In genomic region chr13:51638958-51639357, GRCm38 (mm10) we compare ENCODE assay signal across 17 mouse cellular contexts. TPM values are rescaled to one million over a fixed set of nuclear protein-coding genes. Genes with fewer than 3 reads are reported as not detected.
DNase-seq lines count a peak whose midpoint lies in the region; ATAC-seq and TF ChIP-seq lines count a peak whose summit lies in the region.
"Had no signal": no experiment of that assay in that cellular context is flagged by ENCODE, and none has a peak within 500 bp of the region (broad histone marks: within the 10 kb centered on the region; RNA-seq: fewer than 3 reads in every experiment).

No protein-coding gene starts in this region.

- no peaks in the 10 kb centered on the region for H3K27me3 ChIP-seq in lung, postnatal 0 days (replicated peaks; ENCODE audit: insufficient read depth, low read length)
- H3K27me3 ChIP-seq: embryonic facial prominence, embryonic 12.5 days; lung, embryonic 15.5 days; midbrain, embryonic 13.5 days; neural tube, embryonic 13.5 days; stomach, embryonic 15.5 days had no signal

- no peak overlapping the region for H3K9ac ChIP-seq in lung, postnatal 0 days (replicated peaks; ENCODE audit: low read depth)
- H3K9ac ChIP-seq: embryonic facial prominence, embryonic 12.5 days; lung, embryonic 15.5 days; midbrain, embryonic 13.5 days; neural tube, embryonic 13.5 days; stomach, embryonic 15.5 days had no signal

- H3K27ac ChIP-seq in lung, postnatal 0 days (ENCODE audit: low read length): no peak overlapping the region
- H3K27ac ChIP-seq in bone marrow, adult 2 months (ENCODE audit: control insufficient read depth, insufficient read depth, low read depth, low read length, poor library complexity): peak overlapping the region; percentile 65; the same call in 1 of the 2 replicates
- H3K27ac ChIP-seq: embryonic facial prominence, embryonic 12.5 days; lung, embryonic 15.5 days; midbrain, embryonic 13.5 days; neural tube, embryonic 13.5 days; stomach, embryonic 15.5 days had no signal

- H3K4me3 ChIP-seq in lung, postnatal 0 days (ENCODE audit: low read depth, low read length): no peak overlapping the region
- H3K4me3 ChIP-seq in bone marrow, adult 2 months (replicated peaks; ENCODE audit: control insufficient read depth, low read depth, low read length): no peak overlapping the region
- H3K4me3 ChIP-seq: embryonic facial prominence, embryonic 12.5 days; lung, embryonic 15.5 days; midbrain, embryonic 13.5 days; neural tube, embryonic 13.5 days; stomach, embryonic 15.5 days had no signal

- TF ChIP-seq CTCF in lung, postnatal 0 days (IDR thresholded peaks at IDR 0.05): peak; percentile 37
- TF ChIP-seq CTCF in bone marrow, adult 2 months (IDR thresholded peaks at IDR 0.05; ENCODE audit: control insufficient read depth, insufficient read depth, low read length): no peak

- no peaks in the 10 kb centered on the region for H3K36me3 ChIP-seq in lung, postnatal 0 days (ENCODE audit: insufficient read depth, low read length)
- H3K36me3 ChIP-seq: embryonic facial prominence, embryonic 12.5 days; lung, embryonic 15.5 days; midbrain, embryonic 13.5 days; neural tube, embryonic 13.5 days; stomach, embryonic 15.5 days had no signal

- no peak for ATAC-seq in CD4-positive, CD25-positive, alpha-beta regulatory T cell, adult 4 months
- no peak for ATAC-seq in lung, postnatal 0 days
- ATAC-seq: forebrain, embryonic 14.5 days; midbrain, embryonic 13.5 days had no signal

- no peaks in the 10 kb centered on the region for H3K9me3 ChIP-seq in lung, postnatal 0 days (ENCODE audit: low read length)
- H3K9me3 ChIP-seq: embryonic facial prominence, embryonic 12.5 days; lung, embryonic 15.5 days; midbrain, embryonic 13.5 days; neural tube, embryonic 13.5 days; stomach, embryonic 15.5 days had no signal

- 71% methylated on average over 4 of the region's 4 CpGs for WGBS in lung, postnatal 0 days
- 51% methylated on average over 4 of the region's 4 CpGs for WGBS in bone marrow, adult 2 months

- H3K4me1 ChIP-seq in lung, postnatal 0 days (ENCODE audit: insufficient read depth, low read depth, low read length): no peaks in the 10 kb centered on the region
- no peaks in the 10 kb centered on the region for H3K4me1 ChIP-seq in bone marrow, adult 2 months (ENCODE audit: control insufficient read depth, insufficient read depth, low read length)
- H3K4me1 ChIP-seq: embryonic facial prominence, embryonic 12.5 days; midbrain, embryonic 13.5 days; neural tube, embryonic 13.5 days; stomach, embryonic 15.5 days had no signal

- TF ChIP-seq EP300 in lung, postnatal 0 days (IDR thresholded peaks at IDR 0.05): no peak

- peak; percentile 54 for DNase-seq in CD4-positive, CD25-positive, alpha-beta regulatory T cell, adult 2 months (ENCODE audit: low read depth, low spot score)
- peak; percentile 52 for DNase-seq in lung, postnatal 0 days (ENCODE audit: low spot score)
- DNase-seq in lung, postnatal 14 days: no peak
- peak; percentile 59 for DNase-seq in naive thymus-derived CD4-positive, alpha-beta T cell, adult 2 months (ENCODE audit: low read depth)
- DNase-seq in spleen, postnatal 4 days (ENCODE audit: low spot score in 2 of 2): no peak
- no peak for DNase-seq in kidney, adult 18-20 months
- DNase-seq: cerebellum, adult 2 months; gastrocnemius, postnatal 25 days; right cerebral cortex, postnatal 25 days had no signal

- H3K4me2 ChIP-seq in lung, postnatal 0 days (replicated peaks; ENCODE audit: low read depth, low read length): no peak overlapping the region
- H3K4me2 ChIP-seq: embryonic facial prominence, embryonic 12.5 days; lung, embryonic 15.5 days; midbrain, embryonic 13.5 days; neural tube, embryonic 13.5 days; stomach, embryonic 15.5 days had no signal

- no peak for TF ChIP-seq POLR2A in bone marrow, adult 2 months (IDR thresholded peaks at IDR 0.05; ENCODE audit: borderline replicate concordance, control insufficient read depth, low read depth, low read length)

RNA-seq across cellular contexts. Expression of gene Cks2, which starts 6.1 kb away (rescaled TPM):
- 10 to 100 TPM; 31.7 to 37.2 TPM for polyA plus RNA-seq in CD4-positive, CD25-positive, alpha-beta regulatory T cell, adult 4 months (2017; shearing (Covaris generic))
- polyA plus RNA-seq in lung, postnatal 0 days (2015; fragmentation: Nextera tagmentation; extraction: Ambion mirVana): 34.2 and 41.6 TPM in 2 replicates
- polyA plus RNA-seq in bone marrow, adult 2 months (2011; ENCODE audit: insufficient read depth, insufficient read length, low replicate concordance, missing spikeins): 258 and 286 TPM in 2 replicates

RNA-seq across cellular contexts. Expression of gene Secisbp2, which starts 12.5 kb away (rescaled TPM):
- polyA plus RNA-seq in CD4-positive, CD25-positive, alpha-beta regulatory T cell, adult 4 months (2017; shearing (Covaris generic)): 10 to 100 TPM; 39.3 to 46.0 TPM
- 27.2 and 28.9 TPM in 2 replicates for polyA plus RNA-seq in lung, postnatal 0 days (2015; fragmentation: Nextera tagmentation; extraction: Ambion mirVana)
- polyA plus RNA-seq in bone marrow, adult 2 months (2011; ENCODE audit: insufficient read depth, insufficient read length, low replicate concordance, missing spikeins): 21.3 and 27.2 TPM in 2 replicates

Comparison
In these comparisons a context has a peak if more than half of its experiments do, and no peak if none do; other contexts are left out.
1. DNase-seq: peak in CD4-positive, CD25-positive, alpha-beta regulatory T cell, adult 2 months (single experiment), lung, postnatal 0 days (single experiment) and naive thymus-derived CD4-positive, alpha-beta T cell, adult 2 months (single experiment); none in lung, postnatal 14 days (single experiment), spleen, postnatal 4 days (0 of 2) and kidney, adult 18-20 months (single experiment).